Mouse (Mus musculus) urinary bladder, postnatal 36 days (tissue): ENCODE measurements around the gene Tgm2.

Source experiments
- DNase-seq, 2 experiments: peaks; one replicate each; pipeline ENCODE4 v3.0.0; 2022; ENCODE audit warnings: low spot score in 2 of 2, mixed read lengths in 1 of 2

Gene Tgm2

DNA sequence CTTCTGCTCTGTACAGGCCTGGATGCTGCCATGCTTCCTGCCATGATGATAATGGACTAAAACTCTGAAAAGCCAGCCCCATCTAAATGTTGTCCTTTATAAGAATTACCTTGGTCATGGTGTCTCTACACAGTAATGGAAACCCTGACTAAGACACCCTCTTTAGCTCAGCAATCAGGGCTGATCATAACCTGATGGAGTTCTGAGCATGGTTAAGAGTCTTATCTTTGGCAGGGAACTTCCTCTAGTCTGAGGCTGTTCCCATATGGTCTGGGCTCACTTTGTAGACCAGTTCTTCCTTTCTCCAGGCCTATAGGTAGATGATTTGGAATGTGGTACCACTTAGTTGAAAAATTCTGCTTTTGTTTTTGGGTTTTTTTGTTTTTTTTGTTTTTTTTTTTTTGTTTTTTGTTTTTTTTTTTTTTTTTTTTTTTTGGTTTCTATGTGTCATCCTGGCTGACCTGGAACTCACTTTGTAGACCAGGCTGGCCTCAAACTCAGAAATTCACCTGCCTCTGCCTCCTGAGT is 77.7 kb downstream of the Tgm2 start:
- DNase-seq: no peak

DNA sequence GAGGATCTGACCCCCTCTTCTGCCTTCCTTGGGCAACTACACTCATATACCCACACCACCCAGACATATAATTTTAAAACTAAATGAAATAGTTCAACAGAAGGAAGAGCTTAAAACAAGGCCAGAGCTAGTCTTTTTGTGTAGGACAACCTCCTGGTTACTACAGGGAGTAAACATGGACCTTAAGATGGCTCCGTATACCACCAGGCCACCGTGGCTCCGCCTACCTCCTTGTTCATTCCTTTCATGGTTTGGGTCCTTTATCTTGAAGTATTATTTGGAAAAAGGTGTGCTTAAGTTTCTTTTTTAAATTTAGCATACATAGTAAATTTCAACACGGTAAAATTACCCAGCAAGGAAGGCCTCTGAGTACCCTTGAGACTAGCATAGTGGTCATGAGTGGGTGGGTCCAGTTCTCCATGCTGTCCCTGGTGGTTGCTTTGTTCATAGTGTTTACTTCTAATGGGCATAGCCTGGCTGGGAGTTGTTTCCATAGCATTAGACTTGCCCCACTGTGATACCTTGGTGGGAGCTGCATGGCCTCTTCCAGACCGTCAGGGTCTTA is 78.9 kb downstream of the Tgm2 start:
- no peak for DNase-seq

DNA sequence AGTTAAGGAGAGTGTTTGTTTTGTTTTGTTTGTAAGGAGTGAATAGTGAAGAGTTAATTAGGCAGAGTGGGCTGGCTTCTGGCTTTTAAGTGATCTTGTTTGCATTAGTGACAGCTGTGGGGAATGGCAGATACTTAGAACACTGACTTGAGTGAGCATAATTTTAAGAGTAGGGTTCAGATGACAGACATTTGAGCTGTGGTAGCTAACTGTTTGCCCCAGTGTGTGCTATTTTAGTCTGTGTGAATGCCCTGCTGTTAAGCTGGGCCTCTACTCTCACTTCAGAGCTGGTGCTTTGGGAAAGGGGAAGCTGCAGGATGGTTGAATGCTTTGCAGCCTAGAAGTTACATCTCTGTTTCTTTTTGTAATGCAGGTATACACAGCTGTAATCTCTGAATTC is 79.8 kb downstream of the Tgm2 start:
- no peak for DNase-seq
